Mouse (Mus musculus): ENCODE results near the gene Rabep1.

Gene Rabep1

GRCm38 (mm10) chr11:70917896-70918295 is 73.3 kb downstream of the Rabep1 start:
- no peak for TF ChIP-seq GATA4 (IDR thresholded peaks at IDR 0.05; ENCODE audit: insufficient replicate concordance, low read length)

DNA sequence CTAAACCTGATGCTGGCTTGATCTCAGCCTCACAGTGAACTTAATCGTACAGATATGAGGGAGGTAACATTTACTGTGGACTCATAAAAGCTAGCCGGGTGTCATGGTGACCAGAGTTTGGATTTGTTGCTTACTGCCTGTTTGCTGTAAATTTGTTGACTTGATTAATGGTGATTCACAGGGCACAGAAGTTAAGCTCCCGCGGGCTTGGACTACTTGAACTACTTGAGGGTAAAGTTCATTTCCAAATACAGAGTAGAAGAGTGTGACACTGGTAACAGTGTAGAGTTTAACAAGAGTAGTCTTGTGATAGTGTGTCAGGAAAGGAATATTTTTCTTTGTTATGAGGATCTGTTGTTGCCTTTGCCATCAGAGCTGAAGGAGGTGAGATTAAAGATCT is 74.9 kb downstream of the Rabep1 start:
- no peak for TF ChIP-seq GATA4 (IDR thresholded peaks at IDR 0.05; ENCODE audit: insufficient replicate concordance, low read length)

GRCm38 (mm10) chr11:70931461-70931860 is 86.9 kb downstream of the Rabep1 start:
- no peak for TF ChIP-seq GATA4 (IDR thresholded peaks at IDR 0.05; ENCODE audit: insufficient replicate concordance, low read length)

GRCm38 (mm10) chr11:70935316-70935715 is 90.7 kb downstream of the Rabep1 start:
- TF ChIP-seq GATA4 (IDR thresholded peaks at IDR 0.05; ENCODE audit: insufficient replicate concordance, low read length): no peak

DNA sequence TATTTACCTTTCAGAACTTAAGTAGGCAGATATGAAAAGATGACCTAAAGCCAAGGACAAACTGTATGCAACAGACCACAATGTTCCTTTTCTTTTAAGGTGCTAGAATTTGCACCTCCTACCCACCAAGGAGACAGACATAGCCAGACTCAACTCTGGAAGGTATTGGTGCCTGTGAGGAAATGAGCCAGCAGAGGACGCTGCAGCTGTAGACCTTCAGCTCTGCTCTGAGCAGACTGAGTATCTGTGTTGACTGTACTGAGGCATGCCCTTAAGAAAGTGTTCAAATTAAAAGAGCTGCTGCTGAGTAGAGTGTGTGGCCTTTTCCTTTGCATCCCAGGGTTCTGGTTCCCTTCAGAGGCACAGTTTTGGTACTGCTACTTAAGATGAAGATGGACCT is 98.0 kb downstream of the Rabep1 start:
- no peak for TF ChIP-seq GATA4 (IDR thresholded peaks at IDR 0.05; ENCODE audit: insufficient replicate concordance, low read length)

- TF ChIP-seq GATA4 (IDR thresholded peaks at IDR 0.05; ENCODE audit: insufficient replicate concordance, low read length): no peak
These were observed 99.1 kb downstream of the Rabep1 start for GRCm38 (mm10) chr11:70943651-70944050.

- no peak for TF ChIP-seq GATA4 (IDR thresholded peaks at IDR 0.05; ENCODE audit: insufficient replicate concordance, low read length)
These were observed 100.6 kb downstream of the Rabep1 start for GRCm38 (mm10) chr11:70944935-70945817.

GRCm38 (mm10) chr11:70954711-70955110 is 110.1 kb downstream of the Rabep1 start:
- no peak for TF ChIP-seq GATA4 (IDR thresholded peaks at IDR 0.05; ENCODE audit: insufficient replicate concordance, low read length)

DNA sequence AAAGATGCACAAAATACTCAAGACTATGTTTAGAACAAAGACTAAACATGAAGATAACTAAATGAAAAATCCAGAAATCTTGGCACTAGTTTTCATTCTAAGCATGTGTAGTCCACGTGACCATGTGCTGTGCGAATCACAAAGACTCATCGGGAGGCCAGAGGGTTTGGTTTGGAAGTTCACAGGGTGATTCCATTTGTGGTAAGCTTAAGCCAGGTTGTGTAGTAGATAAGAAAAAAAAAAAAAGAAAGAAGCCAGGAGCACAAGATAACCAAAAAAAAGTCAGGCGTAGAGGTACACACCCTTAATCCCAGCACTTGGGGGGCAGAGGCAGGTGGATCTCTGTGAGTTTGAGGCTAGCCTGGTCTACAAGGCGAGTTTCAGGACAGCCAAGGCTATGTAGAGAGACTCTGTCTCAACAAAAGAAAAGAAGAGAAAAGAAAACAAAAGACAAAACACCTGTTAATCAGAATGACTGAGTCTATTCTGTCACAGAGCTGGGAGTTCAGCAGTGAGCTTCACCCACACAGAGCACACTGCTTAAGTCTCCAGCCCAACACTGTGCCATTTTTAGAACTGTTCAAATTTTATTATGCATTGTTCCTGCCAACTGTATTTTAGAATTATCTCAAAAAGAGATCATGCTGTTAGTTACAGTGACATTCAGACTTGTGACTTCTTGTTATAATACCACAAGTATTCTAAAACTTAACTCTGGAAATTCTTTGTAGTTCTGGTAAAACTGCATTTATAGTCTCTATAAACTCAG is 116.4 kb downstream of the Rabep1 start:
- no peak for TF ChIP-seq GATA4 (IDR thresholded peaks at IDR 0.05; ENCODE audit: insufficient replicate concordance, low read length)

GRCm38 (mm10) chr11:70964222-70964907 is 119.8 kb downstream of the Rabep1 start:
- TF ChIP-seq GATA4 (IDR thresholded peaks at IDR 0.05; ENCODE audit: insufficient replicate concordance, low read length): no peak

DNA sequence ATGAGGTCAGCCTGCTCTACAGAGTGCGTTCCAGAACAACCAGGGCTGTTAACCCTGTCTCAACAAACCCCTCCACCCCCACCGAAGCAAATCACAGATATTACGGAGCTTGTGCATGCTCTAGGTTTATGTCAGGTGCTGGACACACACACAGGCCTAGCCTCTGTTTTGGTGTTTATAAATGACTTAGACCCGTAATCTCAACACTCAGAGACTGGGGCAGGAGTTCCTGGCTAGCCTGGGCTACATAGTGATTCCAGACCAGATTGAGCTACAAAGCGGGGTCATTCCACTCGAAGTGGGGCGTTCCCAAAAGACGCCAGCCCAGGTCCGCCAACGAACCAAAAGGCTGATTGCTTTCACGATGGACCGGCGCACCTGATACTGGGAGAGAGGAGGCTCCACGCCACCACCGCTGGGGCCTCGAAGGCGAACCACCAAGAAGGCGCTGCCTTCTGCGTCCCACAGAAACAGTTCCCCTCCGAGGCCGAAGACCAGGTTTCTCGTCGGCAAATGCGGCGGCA is 124.8 kb downstream of the Rabep1 start:
- TF ChIP-seq GATA4 (IDR thresholded peaks at IDR 0.05; ENCODE audit: insufficient replicate concordance, low read length): no peak

DNA sequence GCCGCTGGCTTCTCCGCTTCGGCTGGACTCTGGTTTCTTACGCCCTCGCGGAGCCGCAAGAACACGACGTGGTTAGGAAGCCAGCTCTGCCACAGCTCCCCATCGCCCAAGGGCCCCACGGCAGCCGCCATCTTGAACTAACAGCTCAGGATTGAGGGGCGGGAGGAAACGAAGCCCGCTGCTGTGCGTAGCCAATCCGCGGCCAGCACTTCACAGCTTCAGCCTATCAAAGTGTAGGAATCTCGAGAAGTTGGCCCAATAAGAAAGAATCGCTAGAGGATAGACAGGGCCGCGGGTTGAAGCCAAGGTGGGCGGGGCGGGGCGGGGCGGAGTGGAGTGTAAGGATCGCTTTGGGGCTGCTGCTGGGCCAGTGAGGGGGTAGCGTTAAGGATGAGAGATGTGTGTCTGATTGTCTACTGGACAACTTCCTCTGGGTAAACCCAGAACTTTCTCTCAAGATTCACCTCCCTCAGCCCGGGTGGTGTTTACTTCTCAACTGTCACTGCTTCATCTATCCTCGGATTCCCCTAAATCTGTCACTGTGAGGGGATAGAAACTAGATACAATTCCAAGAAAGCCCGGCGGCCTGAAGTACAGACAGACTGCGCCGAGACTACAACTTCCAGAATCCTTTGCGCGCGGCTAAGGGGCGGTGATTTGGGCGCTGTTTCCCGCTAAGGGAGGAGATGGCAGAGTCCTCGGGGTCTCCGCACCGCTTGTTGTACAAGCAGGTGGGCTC is 125.4 kb downstream of the Rabep1 start, which contains the start of the genes Nup88 and Rpain:
Gene Nup88 (minus strand): TSS at position 153 of the 739 bp plus-strand sequence.
Gene Rpain (plus strand): TSS at position 393 of the 739 bp plus-strand sequence.
- TF ChIP-seq GATA4 (IDR thresholded peaks at IDR 0.05; ENCODE audit: insufficient replicate concordance, low read length): no peak

DNA sequence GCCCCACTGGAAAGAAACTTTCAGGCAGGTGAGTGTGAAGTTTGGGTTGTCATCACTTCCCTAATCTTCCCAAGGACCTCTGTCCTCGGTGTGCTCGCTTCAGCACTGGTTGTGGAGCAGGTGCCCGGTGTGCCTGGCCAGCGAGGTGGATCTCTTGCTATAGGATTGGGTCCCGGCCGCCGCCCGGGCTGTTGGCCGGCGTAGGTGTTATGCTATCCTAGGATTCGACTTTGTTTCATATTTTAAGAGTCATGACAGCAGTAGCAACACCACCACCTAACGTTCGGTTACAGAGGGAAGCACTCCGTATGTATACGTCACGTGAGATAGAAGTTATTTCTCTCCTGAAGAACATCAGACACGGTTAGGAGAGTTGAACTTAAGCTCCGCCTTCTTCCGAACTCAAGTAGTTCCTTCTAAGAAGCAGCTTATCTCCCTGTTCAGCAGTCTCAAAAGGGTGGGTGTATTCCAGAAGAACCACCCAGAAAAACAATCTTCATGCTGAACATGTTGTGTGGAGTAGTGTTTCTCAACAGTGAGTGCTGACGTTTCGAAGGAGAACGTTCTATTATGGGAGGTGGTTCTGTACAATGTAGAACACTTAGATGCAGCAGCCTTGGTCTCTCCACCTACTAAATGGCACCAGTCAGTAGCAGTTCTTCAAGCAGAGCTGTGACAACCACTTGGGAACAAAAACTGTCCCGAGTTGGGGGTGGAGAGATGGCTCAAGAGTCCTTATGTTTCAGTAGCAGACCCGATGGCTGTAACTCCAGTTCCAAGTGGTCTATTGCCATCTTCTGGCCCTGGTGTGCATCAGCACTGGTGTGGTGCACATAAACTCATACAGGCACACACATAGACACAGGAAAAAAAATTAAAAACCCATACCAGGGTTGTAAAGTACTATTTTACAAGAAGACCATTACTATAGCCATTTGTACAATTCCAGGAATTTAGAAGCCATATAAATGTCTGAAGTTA is 126.3 kb downstream of the Rabep1 start:
- no peak for TF ChIP-seq GATA4 (IDR thresholded peaks at IDR 0.05; ENCODE audit: insufficient replicate concordance, low read length)

Data from liver, adult (tissue).